Mouse (Mus musculus) right cerebral cortex, postnatal 4 days (tissue): ENCODE data around the gene Ccdc155.
A peak's percentile ranks its signal among the peaks of the same experiment; 100 is the strongest.

Experiments used
- DNase-seq: peaks from one replicate; pipeline ENCODE4 v3.0.0-alpha.2; 2022

Gene Ccdc155

DNA sequence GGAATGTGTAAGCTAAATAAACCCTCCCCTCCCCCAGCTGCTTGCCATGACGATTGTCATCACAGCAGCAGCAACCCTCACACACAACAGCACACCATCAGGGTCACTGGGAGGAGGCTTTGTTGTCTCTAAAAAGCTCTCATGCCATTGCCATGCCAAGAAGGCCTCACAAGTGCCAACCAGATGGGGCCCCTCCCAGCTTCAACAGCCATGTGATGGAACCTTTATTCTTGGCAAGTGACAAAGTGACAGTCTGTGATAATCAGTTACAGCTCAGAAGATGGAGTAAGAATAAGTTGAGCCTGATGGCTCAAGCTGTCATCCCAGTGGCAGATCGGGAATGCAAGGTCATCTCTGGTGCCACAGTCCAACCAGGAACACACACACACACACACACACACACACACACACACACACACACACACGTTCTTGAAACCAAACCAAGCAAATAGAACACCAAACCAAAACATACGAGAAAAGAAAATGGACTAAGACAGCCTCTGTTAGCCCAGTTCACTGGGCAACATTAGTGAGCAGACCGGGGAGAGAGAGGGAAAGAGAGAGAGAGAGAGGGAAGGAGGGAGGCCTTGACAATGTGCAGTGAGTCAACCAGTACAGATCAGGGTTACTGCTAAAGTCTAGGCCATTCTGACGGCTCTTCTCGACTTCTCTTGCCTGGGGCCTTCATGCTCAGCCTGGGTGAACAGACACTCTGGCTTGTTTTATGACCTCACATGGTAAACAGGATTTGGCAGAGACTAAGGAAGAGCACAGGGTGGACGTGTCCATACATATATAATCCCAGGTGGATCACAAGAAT, 64.6 kb downstream of the Ccdc155 start:
- no peak for DNase-seq

DNA sequence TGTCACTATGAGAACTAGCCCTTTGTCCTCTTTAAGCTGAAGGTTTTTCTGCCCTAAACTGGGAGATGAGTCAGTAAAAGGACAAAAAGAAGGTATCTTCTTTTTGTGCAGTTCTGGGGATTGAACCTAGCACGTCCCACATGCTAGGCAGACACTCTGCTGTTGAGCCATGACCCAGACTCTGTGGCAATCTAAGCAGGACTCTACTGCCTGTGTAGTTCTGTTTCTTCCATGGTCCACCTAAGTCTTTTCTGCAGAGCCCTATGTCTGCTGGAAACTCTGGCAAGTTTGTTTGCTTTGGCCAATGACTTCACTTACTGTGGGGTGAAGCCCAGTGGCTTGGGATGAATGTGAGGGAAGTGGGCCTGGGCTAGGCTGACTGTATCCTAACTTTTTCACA, 66.3 kb downstream of the Ccdc155 start:
- DNase-seq, result no peak

DNA sequence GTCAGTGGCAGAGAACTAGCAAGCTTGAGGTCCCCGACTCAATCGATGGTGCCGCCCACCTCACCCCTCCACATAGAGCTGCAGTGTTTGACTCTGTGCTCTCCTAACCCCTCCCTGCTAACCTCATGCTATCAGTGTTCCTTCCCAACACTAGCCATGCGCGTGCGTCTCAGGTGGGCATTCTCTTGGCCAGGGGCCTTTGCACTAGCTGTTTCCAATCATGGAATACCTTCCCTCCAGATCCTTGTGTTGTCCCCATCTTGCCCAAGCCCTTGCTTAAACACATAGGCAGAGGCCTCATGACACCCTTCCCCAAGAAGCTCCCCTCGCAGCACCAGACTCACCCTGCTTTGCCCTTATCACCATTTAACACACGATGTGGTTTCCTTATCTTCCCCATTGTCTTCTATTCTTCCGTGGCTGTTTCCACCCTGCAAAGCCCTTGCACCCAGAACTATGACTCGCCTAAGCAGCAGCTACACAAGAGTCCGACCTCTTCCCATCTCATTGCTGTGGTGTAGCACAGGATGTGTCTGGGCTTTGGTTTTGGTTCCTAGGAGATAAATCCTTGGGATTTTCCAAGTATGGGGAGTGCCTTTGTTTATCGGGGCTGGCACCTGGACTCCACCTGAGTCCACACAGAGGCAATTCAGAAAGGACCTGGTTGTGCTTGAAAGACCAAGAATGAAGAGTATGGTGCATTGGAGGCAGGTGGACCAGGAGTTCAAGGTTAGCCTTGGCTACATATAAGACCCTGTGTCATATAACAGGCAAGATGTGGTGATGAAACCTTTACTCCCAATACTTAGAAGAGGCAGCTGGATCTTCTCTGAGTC, 67.3 kb downstream of the Ccdc155 start:
- no peak for DNase-seq

DNA sequence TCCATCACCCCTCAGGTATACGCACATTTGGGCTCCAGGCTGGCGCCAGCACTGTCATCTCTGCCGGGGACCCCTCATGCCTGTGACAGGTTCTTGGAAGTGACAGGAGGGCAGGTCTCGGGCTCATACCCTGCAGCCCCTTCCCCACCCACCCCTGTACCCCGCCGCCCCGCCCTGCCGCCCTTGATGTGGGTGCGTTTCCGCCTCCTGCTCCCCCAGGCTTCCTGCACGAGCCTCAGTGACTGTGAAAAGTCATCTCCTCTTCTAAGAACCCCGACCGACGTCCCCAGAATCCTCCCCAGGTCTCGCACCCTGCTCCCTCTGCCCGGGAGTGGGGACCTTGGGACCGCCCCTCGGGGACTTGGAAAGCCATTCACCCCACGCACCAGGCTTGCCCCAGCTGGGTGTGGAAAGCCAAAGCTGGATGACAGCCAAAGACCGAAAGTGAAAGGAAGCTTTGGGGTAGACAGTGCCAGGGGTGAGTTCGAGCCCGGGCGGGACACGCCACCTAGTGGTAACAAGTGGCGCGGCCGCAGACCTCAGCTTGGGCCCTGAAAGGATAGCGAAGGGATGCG, 68.6 kb downstream of the Ccdc155 start, which contains the start of the genes Gm45713 and Flt3l:
Gene Gm45713 (minus strand): TSS at position 239 of the 575 bp plus-strand sequence.
Gene Flt3l (minus strand): TSS at position 440 of the 575 bp plus-strand sequence.
- DNase-seq, result peak; percentile 77

DNA sequence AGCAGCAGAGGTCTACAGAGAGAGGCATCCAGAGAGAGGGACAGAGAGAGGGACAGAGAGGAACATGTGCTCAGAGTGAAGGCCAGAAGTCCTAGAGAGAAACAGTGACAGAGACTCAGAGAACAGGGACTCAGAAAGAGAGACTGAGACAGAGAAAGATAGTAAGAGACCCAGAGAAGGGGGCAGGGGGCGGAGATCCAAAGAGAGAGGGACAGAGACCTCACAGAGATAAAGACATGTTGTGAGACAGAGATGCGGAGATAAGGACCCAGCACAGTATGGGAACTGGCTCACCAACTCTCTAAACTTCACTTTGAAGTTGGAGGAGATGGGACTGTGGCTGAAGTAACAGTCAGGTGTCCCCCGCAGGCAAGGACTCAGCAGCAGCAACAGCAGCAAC, 69.3 kb downstream of the Ccdc155 start:
- DNase-seq, result no peak

DNA sequence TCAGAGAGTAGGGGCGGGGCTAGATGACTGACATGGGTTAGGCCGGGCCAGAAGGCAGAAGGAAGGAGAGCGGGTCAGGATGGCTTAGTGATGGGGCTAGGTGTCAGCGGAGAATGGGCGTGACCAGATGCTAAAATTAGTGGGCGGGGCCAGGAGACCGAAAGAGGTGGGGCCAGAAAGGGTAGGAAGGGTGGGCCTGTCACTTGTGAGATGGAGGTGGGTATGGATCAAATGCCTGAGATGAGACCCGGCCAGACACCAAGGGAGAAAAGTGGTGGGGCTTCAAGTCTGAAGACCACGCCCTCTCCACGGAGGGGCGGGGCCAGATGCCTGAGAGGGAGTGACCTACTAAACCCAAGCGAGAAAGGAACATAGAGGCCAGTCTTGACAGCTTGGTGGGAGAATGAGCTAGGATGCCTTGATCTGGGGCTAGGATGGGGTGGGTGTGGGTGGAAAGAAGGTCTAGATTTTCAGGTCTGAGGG, 70.1 kb downstream of the Ccdc155 start:
- no peak for DNase-seq
